Mouse (Mus musculus) duodenum, adult 2 months (tissue): ENCODE data around the gene Cnot6l. TPM values are rescaled to one million over a fixed set of nuclear protein-coding genes. Genes with fewer than 3 reads are reported as not detected.

Experiments
- polyA plus RNA-seq: library from polyadenylated mRNA; depleted of rRNA; stranded (reverse); fragments of >200 nt; gene quantifications from 2 replicates; pipeline ENCODE4 v1.2.3, GENCODE M21; 2012; ENCODE audit warnings: low replicate concordance; rRNA removed

Gene Cnot6l
- 0.94 and 1.5 TPM in 2 replicates for polyA plus RNA-seq

DNA sequence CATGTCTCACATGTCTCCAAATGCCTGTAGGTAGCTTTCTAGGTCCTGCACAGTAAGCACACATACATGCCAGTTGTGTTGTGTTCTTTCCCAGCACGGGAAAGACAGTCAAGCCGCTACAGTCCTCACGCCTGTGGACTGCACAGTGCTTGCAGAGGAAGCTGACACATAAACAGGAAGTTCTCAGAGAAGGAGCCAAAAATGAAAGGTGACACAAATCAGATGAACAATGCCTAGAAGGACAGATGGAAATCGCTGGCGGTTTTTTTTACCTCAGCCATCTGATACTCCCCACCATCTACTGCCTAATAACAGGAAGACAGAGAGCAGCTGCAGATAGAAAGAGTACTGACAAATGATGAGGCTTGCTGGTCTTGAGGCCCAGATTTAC, at the start of gene Cnot6l:
Gene Cnot6l (minus strand): TSS at position 151 of the 391 bp plus-strand sequence.

GRCm38 (mm10) chr5:96209459-96209858, 45.5 kb upstream of the Cnot6l start, which contains the start of gene Mrpl1:
TSS of gene Mrpl1 (plus strand) at chr5:96209493.

Other genes with a start within 250 kb of the Cnot6l start
- gene Cxcl13, start 207.2 kb downstream of the Cnot6l start, polyA plus RNA-seq, result 0.32 TPM in 1 of 2 replicates, not detected in the other
- gene Mrpl1, start 45.3 kb upstream of the Cnot6l start, polyA plus RNA-seq, result 0.88 and 1.4 TPM in 2 replicates
- 0.44 and 0.45 TPM in 2 replicates for gene Fras1, start 209.8 kb upstream of the Cnot6l start, polyA plus RNA-seq